Mouse (Mus musculus): ENCODE results near the gene Cdh19.

Gene Cdh19

DNA sequence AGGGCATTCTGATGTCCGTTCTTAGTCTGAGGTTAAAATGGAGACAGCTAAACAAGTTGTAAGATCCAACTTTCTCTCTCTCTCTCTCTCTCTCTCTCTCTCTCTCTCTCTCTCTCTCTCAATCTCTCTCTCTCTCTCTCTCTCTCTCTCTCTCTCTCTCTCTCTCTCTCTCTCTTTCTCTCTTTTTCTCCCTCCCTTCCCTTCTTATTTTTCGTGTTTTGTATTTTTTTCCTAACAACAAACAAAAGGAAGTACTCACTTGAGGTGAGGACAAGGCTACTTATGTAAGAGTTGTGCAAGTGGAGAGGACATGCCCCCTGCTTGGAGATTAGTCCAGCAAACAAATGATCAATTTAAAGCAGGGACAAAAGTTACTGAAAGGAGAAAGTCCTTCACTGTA, at the start of gene Cdh19:
Gene Cdh19 (minus strand): TSS at position 101 of the 400 bp plus-strand sequence.
- no peak for DNase-seq

DNA sequence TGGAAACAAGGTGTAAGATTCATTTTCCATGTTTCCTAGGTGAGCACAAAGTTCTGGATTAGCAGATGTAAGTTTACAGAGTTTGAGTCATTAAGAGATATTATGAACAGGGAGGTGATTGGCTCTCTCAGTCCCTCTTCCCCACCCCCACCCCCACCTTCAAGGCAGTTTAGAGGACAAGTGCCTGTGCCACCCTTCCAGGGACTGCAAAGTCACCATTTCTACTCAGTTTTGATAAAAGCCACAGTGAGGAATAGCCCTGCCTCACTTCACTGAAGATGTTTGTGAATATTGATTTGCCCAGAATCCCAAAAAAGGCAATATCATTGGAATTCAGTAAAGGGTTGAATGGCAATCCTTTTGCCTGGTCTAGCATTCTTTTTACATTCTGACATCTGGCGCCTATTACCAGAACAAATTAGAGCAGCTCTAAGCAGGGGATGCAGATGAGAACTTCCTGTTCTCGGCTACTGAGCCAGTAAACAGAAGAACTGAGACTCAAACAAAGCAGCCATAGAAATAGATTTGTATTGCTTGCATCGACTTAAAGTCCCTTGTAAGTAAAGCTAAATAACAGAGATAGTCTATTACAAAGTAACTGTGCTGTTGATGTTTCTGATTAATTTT, 43.2 kb upstream of the Cdh19 start:
- DNase-seq, result no peak

DNA sequence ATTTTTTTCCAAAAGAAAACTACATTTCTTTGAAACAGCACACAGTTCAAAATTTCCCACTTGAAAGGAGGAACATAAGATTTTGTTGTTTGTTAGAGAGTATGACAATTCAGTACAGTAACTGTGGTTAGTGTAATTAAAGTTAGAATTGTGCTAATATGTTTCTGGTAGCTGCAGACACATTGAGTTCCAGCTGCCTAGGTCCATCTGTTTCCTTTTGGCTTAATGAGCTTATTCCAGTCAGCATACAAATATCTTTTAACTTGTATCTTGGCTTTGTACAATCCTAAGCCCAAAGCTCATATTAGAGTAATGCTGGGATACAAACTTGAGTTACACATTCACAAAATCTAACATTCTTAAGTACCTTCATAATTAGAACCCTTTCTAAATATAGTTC, 40.3 kb upstream of the Cdh19 start:
- no peak for DNase-seq

DNA sequence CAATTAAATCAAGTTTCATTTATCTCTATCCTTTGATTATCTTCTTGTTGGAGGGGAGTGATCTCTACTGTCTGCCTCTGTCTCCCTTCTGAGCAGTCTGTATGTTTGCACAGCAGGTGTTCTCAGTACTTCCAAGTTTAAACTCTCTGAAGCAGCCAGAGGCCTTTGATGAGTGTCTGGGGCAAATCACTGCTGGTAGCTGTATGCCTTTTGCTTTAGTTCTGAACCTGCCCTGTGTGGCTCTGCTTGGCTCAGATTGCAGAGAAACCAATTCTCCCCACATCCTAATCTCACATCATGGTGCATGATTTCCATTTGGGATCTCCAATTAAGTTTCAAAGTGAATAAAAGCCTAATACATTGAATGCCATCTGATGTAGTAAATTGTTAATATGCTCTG, 12.4 kb upstream of the Cdh19 start:
- DNase-seq, result no peak

DNA sequence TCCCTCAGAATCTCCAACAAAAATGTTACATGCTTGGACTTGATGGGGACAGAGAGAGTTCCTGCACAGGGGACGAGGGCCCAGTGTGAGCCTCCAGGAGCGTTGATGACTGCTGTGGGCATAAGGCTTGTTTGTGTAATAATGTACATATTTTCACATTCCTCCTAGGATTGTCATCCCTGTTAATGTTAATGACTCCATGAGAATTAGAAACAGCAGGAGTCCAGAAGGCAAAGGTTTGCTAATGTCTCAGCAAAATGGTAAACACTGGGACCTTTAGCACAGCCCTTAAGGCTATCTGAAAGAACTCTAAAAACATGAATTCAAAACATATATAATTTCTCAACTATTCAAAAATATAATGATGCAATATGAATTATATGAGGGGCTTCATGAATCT, 8.2 kb downstream of the Cdh19 start:
- DNase-seq, result no peak

DNA sequence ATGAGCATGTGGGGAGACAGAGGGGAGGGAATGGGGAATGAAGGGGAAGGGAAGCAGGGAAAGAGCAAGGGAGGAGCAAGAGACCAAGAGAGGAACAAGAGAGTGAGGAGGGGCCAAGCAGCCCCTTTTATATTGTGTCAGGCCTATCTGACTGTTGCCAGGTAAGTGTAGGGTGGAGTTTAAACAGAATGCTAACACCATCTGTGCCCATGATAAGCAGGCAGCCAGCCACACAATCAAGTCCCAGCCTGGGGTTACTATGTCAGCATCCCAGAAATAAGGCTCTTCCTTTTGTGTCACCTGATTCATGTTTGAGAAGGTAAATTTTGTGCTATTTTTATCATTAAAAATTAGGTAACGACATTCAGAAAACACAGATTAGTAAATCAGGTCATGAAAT, 67.6 kb downstream of the Cdh19 start:
- no peak for DNase-seq

DNA sequence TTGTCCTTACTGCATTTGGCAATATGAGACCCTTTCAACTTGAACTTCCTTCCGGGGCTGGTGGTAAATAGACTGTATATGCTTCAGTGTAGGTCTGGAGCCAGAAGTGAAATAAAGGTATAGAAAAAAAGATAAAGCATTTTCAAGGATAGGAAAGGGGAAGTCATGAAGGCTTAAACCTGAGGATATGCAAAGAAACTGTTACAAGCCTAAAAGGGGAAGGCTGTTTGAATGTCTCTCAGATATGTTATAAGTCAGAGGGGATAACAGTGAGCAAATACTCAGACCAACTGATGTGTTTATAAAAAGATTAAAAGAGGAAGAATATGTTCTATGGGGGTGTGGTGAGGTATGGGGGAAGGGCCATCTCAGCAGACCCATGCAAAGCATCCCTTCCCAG, 68.2 kb downstream of the Cdh19 start:
- no peak for DNase-seq

DNA sequence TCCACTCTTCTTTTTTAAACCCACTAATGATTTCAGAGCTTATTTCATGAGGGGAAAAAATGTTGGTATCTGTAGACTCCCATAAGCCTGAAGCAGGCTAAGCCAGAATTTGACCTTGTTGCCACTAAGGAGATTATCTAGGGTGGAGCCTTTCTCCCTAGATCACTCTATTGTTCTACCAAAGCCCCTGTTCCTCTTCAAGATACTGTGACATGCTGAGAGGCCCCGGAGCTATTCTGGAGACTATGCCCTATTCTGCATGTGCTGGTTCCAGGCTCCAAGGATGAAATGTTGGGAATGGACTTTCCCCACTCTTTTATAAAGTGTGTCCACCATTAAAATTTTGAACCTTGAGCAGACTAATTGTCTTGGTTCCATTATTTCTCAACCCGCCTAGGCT, 73.1 kb downstream of the Cdh19 start:
- no peak for DNase-seq

All from cerebellum, adult 11-12 months (tissue).